Mouse (Mus musculus) heart, adult 18-20 months (tissue): ENCODE results near the gene Vmn1r235. TPM values are rescaled to one million over a fixed set of nuclear protein-coding genes. Genes with fewer than 3 reads are reported as not detected.

ENCODE experiments used
- DNase-seq, 2 experiments: peaks; one replicate each; pipeline ENCODE4 v3.0.0; 2021 to 2022; ENCODE audit warnings: mixed read lengths in 1 of 2
- long read RNA-seq, 2 experiments: library from polyadenylated mRNA; stranded (forward); transcript quantifications; one replicate each; pipeline ENCODE4 v2.0.0; 2021
- microRNA-seq, 2 experiments: library from miRNA; unstranded; fragments of <30 nt; microRNA quantifications; one replicate each; pipeline ENCODE4 v1.2.0; 2022
- total RNA-seq, 2 experiments: library from RNA; stranded (reverse); gene quantifications; 2 replicates each; pipeline ENCODE4 v1.2.3; 2021

Gene Vmn1r235
- total RNA-seq, result not detected
- long read RNA-seq, experiment 1, result 0 reads
- long read RNA-seq, experiment 2, result 0 reads

DNA sequence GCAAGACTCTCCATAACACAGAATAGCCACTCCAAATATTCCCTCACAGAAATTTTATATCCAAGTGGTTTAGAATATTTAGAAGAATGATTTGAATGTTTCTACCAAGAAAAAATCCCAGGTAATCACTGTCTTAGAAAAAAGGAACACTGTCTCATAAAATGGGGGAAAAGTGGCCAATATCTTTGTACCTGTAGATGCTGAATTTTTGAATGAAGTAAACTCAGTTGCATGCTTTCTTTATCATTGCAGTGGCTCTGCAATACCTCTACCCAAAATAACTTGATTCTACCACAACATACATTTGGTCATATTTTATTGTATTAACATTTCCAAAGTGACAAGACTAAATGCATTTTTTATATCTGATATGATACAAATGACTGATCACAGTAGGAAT lies at the start of gene Vmn1r235:
Gene Vmn1r235, plus strand, starts transcription at position 301 of the 400 bp plus-strand sequence.
- no peak for DNase-seq

DNA sequence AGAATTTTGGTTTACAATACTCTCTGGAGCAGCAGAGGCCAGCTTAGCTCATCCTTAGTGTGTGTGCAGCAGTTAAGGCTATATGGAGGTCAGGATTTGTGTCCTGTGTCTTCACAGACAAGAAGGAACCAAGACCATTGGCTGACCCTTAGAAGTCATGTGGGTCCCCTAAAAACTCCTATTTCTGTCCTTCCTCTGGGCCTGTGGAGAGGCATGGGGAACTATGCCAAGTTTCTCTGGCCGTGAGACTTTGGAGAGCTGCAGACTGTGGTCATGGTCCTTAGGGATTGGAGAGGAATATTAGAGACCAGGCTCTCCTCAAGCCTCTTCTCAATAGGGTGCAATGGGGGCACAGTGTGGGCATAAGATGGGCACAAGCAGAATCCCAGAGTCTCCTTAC lies 45.1 kb upstream of the Vmn1r235 start:
- peak; percentile 26 to 51 for DNase-seq

DNA sequence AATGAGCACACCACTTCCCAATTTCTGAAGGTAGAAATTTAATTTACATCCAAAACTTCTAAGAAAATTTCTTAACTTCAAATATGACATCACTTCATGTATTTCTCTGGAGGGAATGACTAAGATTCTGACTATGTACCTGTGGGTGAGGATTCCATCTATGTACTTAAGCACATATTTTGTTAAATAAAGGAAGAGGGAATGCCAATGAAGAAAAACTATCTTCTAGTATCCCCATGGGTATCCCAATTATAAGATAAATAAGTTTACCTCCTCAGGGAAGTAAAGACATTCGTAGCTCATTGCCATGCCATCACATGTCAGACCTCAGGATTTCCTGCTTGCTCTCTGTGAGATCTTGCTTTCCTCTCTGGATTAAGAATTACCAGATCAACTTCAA lies 30.4 kb upstream of the Vmn1r235 start, which contains the start of gene Vmn1r234:
Gene Vmn1r234, plus strand, starts transcription at position 301 of the 400 bp plus-strand sequence.
- no peak for DNase-seq

DNA sequence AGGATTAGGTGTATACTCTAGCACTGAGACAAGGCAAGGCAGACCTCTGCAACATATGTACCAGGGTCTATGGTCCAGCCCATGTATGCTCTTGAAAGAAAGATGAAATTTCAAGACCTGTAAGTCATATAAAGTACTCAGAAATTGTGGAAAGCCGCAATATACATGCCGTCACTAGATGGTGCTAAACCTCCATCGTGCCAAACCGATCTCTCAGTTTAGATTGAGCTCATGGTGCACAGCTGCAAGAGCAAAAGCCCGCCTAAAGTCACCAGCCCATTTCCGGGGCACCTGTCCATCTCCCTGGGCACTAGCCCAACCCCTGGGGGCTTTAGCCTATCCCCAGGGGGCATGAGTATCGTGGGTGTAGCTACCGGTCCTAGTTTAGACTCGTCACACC lies 24.6 kb upstream of the Vmn1r235 start:
- peak; percentile 9 to 63 for DNase-seq

DNA sequence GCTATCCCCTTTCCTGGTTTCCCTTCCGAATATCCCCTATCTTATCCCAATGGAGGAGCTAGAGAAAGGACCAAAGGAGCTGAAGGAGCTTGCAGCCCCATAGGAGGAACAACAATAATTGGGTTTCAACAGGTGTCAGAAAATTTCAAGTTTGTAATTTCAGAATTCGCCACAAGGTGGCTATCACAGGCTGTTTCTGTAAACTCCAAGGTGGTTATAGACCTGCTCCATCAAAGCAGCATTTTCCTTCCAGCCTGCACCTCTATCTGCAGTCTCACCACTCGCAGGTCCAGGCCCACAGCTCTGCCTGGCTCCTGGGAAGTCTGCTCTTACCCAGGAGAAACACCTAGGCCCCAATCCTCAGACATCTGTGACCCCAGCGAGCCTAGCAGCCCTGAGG lies 15.9 kb downstream of the Vmn1r235 start:
- DNase-seq, result peak; percentile 35 to 62

DNA sequence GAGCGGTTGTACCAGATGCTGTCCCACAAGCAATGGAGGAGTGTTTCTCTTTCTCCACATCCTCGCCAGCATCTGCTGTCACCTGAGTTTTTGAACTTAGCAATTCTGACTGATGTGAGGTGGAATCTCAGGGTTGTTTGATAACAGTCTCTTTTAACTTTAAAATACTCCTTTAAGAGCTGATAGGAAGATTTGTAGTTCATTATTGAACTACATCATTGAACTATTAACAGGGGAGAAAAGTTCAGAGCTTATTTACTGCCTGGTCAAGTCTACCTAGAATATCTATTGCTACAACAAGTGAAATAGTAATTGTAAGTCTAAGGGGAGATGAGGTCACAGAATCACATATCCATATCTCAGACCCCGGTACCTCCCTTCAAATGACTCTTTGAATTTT lies 26.4 kb downstream of the Vmn1r235 start, which contains the start of gene Vmn1r236:
Gene Vmn1r236, plus strand, starts transcription at position 301 of the 400 bp plus-strand sequence.
- no peak for DNase-seq

- no peak for DNase-seq
Measured at GRCm38 (mm10) chr17:21284395-21284794, 28.2 kb downstream of the Vmn1r235 start.

DNA sequence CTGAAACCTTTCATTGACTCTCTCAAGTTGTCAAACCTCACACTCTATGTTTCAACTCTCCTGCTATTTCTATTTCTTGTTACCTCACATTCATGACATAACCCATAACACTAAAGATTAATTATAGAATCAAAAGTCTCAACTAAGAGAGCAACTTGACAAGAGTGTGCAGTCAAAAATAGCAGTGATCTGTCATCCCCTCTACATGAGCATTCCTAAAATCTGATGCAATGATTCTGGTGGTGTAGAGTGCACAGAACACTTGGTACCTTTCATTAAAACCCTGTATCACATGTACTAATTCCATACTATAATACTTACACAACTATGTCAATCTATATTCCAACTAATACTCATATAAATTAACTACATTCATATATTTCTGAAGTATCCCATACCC lies 33.5 kb downstream of the Vmn1r235 start:
- no peak for DNase-seq

DNA sequence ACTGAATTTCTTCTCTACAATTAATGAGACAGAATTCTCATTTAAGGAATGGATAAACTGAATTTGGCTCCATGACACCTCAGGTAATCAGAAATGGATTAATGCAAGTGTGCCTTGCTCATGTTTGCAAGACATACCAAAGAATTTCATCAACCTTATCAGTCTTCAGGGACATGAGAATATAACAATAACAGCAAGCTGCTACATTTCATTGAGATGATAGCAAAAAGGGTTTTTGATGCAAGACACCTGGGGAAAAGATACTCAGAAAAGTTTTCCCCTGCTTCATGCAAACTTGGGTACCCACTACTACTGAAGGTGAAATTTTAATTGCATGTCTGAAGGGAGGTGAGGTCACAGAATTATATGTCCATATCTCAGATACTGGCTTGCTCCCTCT lies 55.4 kb downstream of the Vmn1r235 start, which contains the start of gene Vmn1r237:
Gene Vmn1r237, plus strand, starts transcription at position 301 of the 400 bp plus-strand sequence.
- DNase-seq, result no peak

Small RNAs within 50 kb of the gene (microRNA-seq; reads per million reads assigned to microRNA genes)
- gene Gm26384, result 0 reads per million in 2 experiments

Other genes with a start within 250 kb of the Vmn1r235 start
- 1 to 10 TPM; 6.9 to 7.2 TPM for gene Zfp160, start 247.5 kb upstream of the Vmn1r235 start, total RNA-seq
- not detected for gene Vmn1r234, start 30.3 kb upstream of the Vmn1r235 start, total RNA-seq
- not detected for gene Vmn1r236, start 26.5 kb downstream of the Vmn1r235 start, total RNA-seq
- not detected for gene Vmn1r237, start 55.5 kb downstream of the Vmn1r235 start, total RNA-seq
- 1 to 10 TPM in 1 of 2 experiments, under 1 TPM in 1; 0.79 to 1.3 TPM for gene Zfp677, start 127.3 kb downstream of the Vmn1r235 start, total RNA-seq
- under 1 TPM; 0.89 to 0.95 TPM for gene Zfp54, start 166.8 kb downstream of the Vmn1r235 start, total RNA-seq
- 1 to 10 TPM; 5.9 to 6.9 TPM for gene Zfp51, start 194.0 kb downstream of the Vmn1r235 start, total RNA-seq
- 1 to 10 TPM; 2.1 to 2.4 TPM for gene Zfp53, start 232.6 kb downstream of the Vmn1r235 start, total RNA-seq